Mouse (Mus musculus): ENCODE measurements around the gene Zfp28. TPM values are rescaled to one million over a fixed set of nuclear protein-coding genes. Genes with fewer than 3 reads are reported as not detected.
A peak's percentile ranks its signal among the peaks of the same experiment; 100 is the strongest.

Zfp28 gene
- 7.8 and 9.2 TPM in 2 replicates for polyA plus RNA-seq (2015; fragmentation: Nextera tagmentation; extraction: Ambion mirVana)

GRCm38 (mm10) chr7:6383044-6383455 is at the start of gene Zfp28:
Gene Zfp28, plus strand, starts transcription at chr7:6383295.
- Histone ChIP-seq H3K4me2 (peak within 1 kb of the TSS; percentile 86), H3K27ac (peak within 1 kb of the TSS; percentile 27; the same call in 1 of the 2 replicates), H3K27me3 (no peaks in the 10 kb centered on the region), H3K9me3 (no peaks in the 10 kb centered on the region), H3K4me3 (peak within 1 kb of the TSS; percentile 67), H3K9ac (peak within 1 kb of the TSS; percentile 61), H3K4me1 (peaks cover 14% of the 10 kb centered on the region), H3K36me3 (peaks cover 10% of the 10 kb centered on the region)
- WGBS = under 1% methylated on average over 28 of the region's 28 CpGs
- ATAC-seq (ENCODE audit: insufficient number of reproducible peaks, low FRiP score, low TSS enrichment, low read depth) = peak; percentile 96

DNA sequence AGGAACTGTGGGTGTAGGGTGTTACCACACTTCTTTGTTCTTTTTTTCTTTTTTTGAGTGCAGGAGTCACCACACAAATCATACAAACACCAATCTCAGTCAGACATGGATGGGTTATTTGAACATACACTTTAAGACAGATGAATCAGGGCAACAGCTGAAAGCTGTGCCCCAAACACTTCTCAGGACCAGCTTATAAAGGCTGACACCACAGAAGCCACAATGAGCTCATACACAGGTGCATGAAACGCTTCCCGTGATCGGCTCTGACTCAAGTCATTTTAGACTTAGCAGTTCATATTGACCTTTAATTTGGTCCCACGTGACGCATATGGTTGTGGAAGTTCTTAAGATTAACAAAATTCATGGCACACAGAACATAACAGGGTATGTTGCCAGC is 43.2 kb upstream of the Zfp28 start:
- H3K4me3 ChIP-seq = no peak overlapping the region

DNA sequence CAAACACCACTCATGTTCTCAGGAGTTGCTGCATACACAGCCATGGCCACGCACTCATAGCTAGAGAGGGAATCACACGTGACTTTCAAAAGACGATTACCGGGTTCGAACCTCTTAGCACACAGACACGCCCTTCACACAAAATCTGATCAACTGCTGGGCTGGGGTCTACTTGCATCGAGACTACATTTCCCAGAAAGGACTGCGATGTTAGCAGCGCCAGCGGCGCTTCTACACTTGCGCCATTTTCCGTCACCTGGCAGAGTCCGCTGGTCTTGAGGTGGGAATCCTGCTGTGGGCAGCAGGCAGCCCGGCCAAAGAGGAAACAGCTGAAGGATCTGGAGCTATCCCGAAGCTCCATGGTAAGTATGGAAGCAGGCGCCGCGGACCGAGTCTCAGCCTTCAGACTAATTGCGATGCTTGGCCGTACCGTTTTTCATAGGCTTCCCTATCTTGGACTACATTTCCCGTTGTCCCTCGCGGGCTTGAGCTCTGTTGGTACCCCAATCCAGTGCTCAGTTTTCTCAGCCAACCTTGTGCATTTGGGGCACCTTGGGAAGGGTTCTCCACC is 39.5 kb upstream of the Zfp28 start, which contains the start of gene Gm3854:
Gene Gm3854 (plus strand): TSS at position 259 of the 571 bp plus-strand sequence.
- under 1% methylated on average over 26 of the region's 26 CpGs for WGBS
- peak; percentile 84 for ATAC-seq (ENCODE audit: insufficient number of reproducible peaks, low FRiP score, low TSS enrichment, low read depth)
- Histone ChIP-seq H3K27ac (peak within 1 kb of the TSS; percentile 77; the same call in 1 of the 2 replicates), H3K4me1 (no peaks in the 10 kb centered on the region), H3K4me2 (peak within 1 kb of the TSS; percentile 42), H3K9me3 (no peaks in the 10 kb centered on the region), H3K27me3 (no peaks in the 10 kb centered on the region), H3K9ac (peak within 1 kb of the TSS; percentile 46), H3K36me3 (no peaks in the 10 kb centered on the region), H3K4me3 (peak within 1 kb of the TSS; percentile 61)

More for the DNA sequence above, 43.2 kb upstream of the Zfp28 start:
- Histone ChIP-seq H3K4me1 (no peaks in the 10 kb centered on the region), H3K36me3 (no peaks in the 10 kb centered on the region), H3K27me3 (no peaks in the 10 kb centered on the region), H3K9me3 (no peaks in the 10 kb centered on the region), H3K27ac (no peak overlapping the region), H3K9ac (no peak overlapping the region), H3K4me2 (no peak overlapping the region)
- 83% methylated on average over 5 of the region's 5 CpGs for WGBS
- no peak for ATAC-seq (ENCODE audit: insufficient number of reproducible peaks, low FRiP score, low TSS enrichment, low read depth)

GRCm38 (mm10) chr7:6344124-6344523 is 39.0 kb upstream of the Zfp28 start:
- no peak overlapping the region for H3K27ac ChIP-seq
- no peaks in the 10 kb centered on the region for H3K9me3 ChIP-seq
- H3K4me3 ChIP-seq = peak overlapping the region; percentile 61
- 32% methylated on average over 10 of the region's 10 CpGs for WGBS
- no peaks in the 10 kb centered on the region for H3K36me3 ChIP-seq
- no peaks in the 10 kb centered on the region for H3K4me1 ChIP-seq
- no peaks in the 10 kb centered on the region for H3K27me3 ChIP-seq
- no peak for ATAC-seq (ENCODE audit: insufficient number of reproducible peaks, low FRiP score, low TSS enrichment, low read depth)
- H3K9ac ChIP-seq = no peak overlapping the region
- peak overlapping the region; percentile 42 for H3K4me2 ChIP-seq

- H3K9ac ChIP-seq = no peak overlapping the region
- no peak overlapping the region for H3K4me3 ChIP-seq
- H3K36me3 ChIP-seq = peaks cover 16% of the 10 kb centered on the region
- H3K27ac ChIP-seq = no peak overlapping the region
- no peaks in the 10 kb centered on the region for H3K27me3 ChIP-seq
- ATAC-seq (ENCODE audit: insufficient number of reproducible peaks, low FRiP score, low TSS enrichment, low read depth) = no peak
- no peaks in the 10 kb centered on the region for H3K9me3 ChIP-seq
- 72% methylated on average over 2 of the region's 2 CpGs for WGBS
- H3K4me1 ChIP-seq = no peaks in the 10 kb centered on the region
- no peak overlapping the region for H3K4me2 ChIP-seq
Observed at GRCm38 (mm10) chr7:6358121-6358520, 25.0 kb upstream of the Zfp28 start.

- no peak overlapping the region for H3K4me2 ChIP-seq
- WGBS = 53% methylated on average over 10 of the region's 10 CpGs
- H3K36me3 ChIP-seq = peaks cover 8% of the 10 kb centered on the region
- no peaks in the 10 kb centered on the region for H3K4me1 ChIP-seq
- no peak overlapping the region for H3K27ac ChIP-seq
- H3K9ac ChIP-seq = no peak overlapping the region
- no peaks in the 10 kb centered on the region for H3K27me3 ChIP-seq
- no peaks in the 10 kb centered on the region for H3K9me3 ChIP-seq
- H3K4me3 ChIP-seq = no peak overlapping the region
- no peak for ATAC-seq (ENCODE audit: insufficient number of reproducible peaks, low FRiP score, low TSS enrichment, low read depth)
Observed at GRCm38 (mm10) chr7:6358937-6359590, 24.0 kb upstream of the Zfp28 start.

- no peaks in the 10 kb centered on the region for H3K27me3 ChIP-seq
- no peaks in the 10 kb centered on the region for H3K4me1 ChIP-seq
- ATAC-seq (ENCODE audit: insufficient number of reproducible peaks, low FRiP score, low TSS enrichment, low read depth) = no peak
- H3K9me3 ChIP-seq = no peaks in the 10 kb centered on the region
- no peak overlapping the region for H3K27ac ChIP-seq
- H3K36me3 ChIP-seq = no peaks in the 10 kb centered on the region
- no peak overlapping the region for H3K9ac ChIP-seq
- WGBS = 16% methylated on average over 9 of the region's 9 CpGs
- H3K4me2 ChIP-seq = no peak overlapping the region
- no peak overlapping the region for H3K4me3 ChIP-seq
Observed at GRCm38 (mm10) chr7:6360477-6361060, 22.5 kb upstream of the Zfp28 start.

DNA sequence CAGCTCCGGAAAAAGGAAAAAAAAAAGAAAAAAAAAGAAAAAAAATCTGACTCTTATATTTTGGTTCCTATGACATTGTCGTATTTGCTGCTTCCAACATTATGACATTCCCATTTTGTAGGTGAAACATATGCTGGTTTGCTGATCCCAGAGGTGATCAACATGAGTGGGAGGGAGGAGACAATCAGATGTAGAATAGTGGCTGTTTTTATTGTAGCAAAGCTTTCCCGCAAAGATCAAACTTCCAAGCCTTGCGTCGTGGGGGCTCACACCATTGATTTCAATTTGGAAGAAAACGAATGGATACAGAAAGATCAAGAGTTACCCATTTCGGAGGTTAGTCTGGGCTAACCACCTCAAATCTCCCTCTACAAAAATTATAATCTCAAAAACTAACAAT is 21.3 kb upstream of the Zfp28 start:
- no peak for ATAC-seq (ENCODE audit: insufficient number of reproducible peaks, low FRiP score, low TSS enrichment, low read depth)
- H3K4me3 ChIP-seq = peak overlapping the region; percentile 61
- no peaks in the 10 kb centered on the region for H3K4me1 ChIP-seq
- no peaks in the 10 kb centered on the region for H3K9me3 ChIP-seq
- no peaks in the 10 kb centered on the region for H3K27me3 ChIP-seq
- peak overlapping the region; percentile 67 for H3K4me2 ChIP-seq
- H3K36me3 ChIP-seq = no peaks in the 10 kb centered on the region
- peak overlapping the region; percentile 83 for H3K27ac ChIP-seq
- H3K9ac ChIP-seq = peak overlapping the region; percentile 31; the same call in 1 of the 2 replicates
- WGBS = 25% methylated on average over 7 of the region's 7 CpGs

DNA sequence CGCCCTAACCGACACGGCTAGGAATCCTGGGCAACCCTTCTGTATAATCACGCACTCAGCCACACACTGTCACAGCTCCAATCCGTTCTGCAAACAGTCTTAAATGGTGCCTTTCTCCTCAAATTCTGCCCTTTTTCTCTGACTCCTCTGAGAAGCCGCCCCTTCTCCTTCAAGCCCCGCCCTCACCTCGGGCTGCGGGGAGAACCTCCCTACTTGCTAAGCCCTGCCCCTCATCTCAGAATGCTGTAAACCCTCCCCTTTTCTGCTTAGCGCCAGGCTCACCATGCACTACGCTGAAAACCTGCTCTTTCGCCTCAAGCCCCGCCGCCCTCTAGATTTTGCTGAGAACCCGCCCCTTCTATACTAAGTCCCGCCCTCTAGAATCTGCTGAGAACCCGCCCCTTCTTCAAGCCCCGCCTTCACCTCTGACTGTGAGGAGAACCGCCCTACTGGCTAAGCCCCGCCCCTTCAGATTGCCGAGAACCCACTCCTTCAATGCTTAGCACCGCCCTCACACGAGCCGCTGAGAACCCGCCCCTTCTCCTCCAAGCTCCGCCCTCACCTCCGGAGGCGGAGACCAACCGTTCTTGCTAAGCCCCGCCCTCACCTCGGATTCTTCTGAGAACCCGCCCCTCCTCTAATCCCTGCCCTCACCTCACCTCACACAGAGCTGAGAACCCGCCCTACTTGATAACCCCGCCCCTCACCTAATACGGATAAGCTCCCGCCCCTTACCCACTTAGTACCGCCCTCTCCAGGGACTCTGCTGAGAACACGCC is 20.6 kb upstream of the Zfp28 start:
- Histone ChIP-seq H3K4me2 (peak overlapping the region; percentile 67), H3K9ac (peak overlapping the region; percentile 31; the same call in 1 of the 2 replicates), H3K9me3 (no peaks in the 10 kb centered on the region), H3K4me3 (peak overlapping the region; percentile 61), H3K4me1 (no peaks in the 10 kb centered on the region), H3K27me3 (no peaks in the 10 kb centered on the region), H3K36me3 (no peaks in the 10 kb centered on the region), H3K27ac (peak overlapping the region; percentile 92)
- under 1% methylated on average over 38 of the region's 38 CpGs for WGBS
- ATAC-seq (ENCODE audit: insufficient number of reproducible peaks, low FRiP score, low TSS enrichment, low read depth) = peak; percentile 94

- Histone ChIP-seq H3K27me3 (no peaks in the 10 kb centered on the region), H3K36me3 (no peaks in the 10 kb centered on the region), H3K4me1 (no peaks in the 10 kb centered on the region), H3K9ac (peak within 1 kb of the TSS; percentile 45), H3K9me3 (no peaks in the 10 kb centered on the region), H3K27ac (peak within 1 kb of the TSS; percentile 92), H3K4me3 (peak within 1 kb of the TSS; percentile 61), H3K4me2 (peak within 1 kb of the TSS; percentile 67)
- ATAC-seq (ENCODE audit: insufficient number of reproducible peaks, low FRiP score, low TSS enrichment, low read depth) = peak; percentile 77
- WGBS = 0% methylated on average over 23 of the region's 23 CpGs
Observed at GRCm38 (mm10) chr7:6363047-6363488, 20.0 kb upstream of the Zfp28 start, which contains the start of gene Zfp78. Gene Zfp78, plus strand, starts transcription at chr7:6363280.

DNA sequence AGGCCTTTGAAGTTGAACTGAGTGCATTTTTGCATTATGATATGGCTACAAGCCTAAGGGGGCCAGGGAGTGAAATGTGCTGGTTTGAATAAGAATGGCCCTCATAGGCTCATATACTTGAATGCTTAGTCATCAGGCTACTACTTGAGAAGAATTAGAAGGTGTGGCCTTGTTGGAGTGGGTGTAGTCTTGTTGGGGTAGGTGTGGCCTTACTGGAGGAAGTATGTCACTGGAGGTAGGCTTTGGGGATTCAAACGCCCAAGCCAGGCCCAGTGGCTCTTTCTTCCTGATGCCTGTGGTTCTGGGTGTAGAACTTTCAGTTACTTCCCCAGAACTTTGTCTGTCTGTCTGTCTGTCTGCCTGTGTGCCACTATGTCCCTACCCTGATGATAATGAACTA is 18.3 kb upstream of the Zfp28 start:
- Histone ChIP-seq H3K27me3 (no peaks in the 10 kb centered on the region), H3K9me3 (no peaks in the 10 kb centered on the region), H3K36me3 (no peaks in the 10 kb centered on the region), H3K9ac (no peak overlapping the region), H3K4me3 (no peak overlapping the region), H3K4me1 (no peaks in the 10 kb centered on the region), H3K27ac (no peak overlapping the region), H3K4me2 (no peak overlapping the region)
- no peak for ATAC-seq (ENCODE audit: insufficient number of reproducible peaks, low FRiP score, low TSS enrichment, low read depth)
- 58% methylated on average over 1 of the region's 1 CpGs for WGBS
